Mouse (Mus musculus) CH12.LX (cell line): ENCODE measurements around the gene Fgfr2.

ENCODE experiments used
- BHLHE40 ChIP-seq: IDR thresholded peaks from 2 replicates; pipeline ENCODE4 v1.6.1; 2011; ENCODE audit warnings: mild to moderate bottlenecking, low read depth, low read length, improper control_type of control experiment
- CHD1 ChIP-seq: IDR thresholded peaks from 2 replicates; pipeline ENCODE4 v1.6.1; 2012; ENCODE audit warnings: low read depth, low read length, improper control_type of control experiment, inconsistent platforms
- CTCF ChIP-seq, 2 experiments: IDR thresholded peaks in 1 of 2; conservative IDR thresholded peaks in 1 of 2; 2 replicates each; pipeline ENCODE4 v1.5.1; 2011 to 2012; ENCODE audit warnings: low read depth in 2 of 2, low read length in 2 of 2, improper control_type of control experiment in 1 of 2, inconsistent platforms in 1 of 2, mild to moderate bottlenecking in 1 of 2, moderate library complexity in 1 of 2
- E2F4 ChIP-seq: IDR thresholded peaks from 2 replicates; pipeline ENCODE4 v1.6.1; 2011; ENCODE audit warnings: low read depth, low read length, improper control_type of control experiment; ENCODE audit not compliant: insufficient replicate concordance
- EP300 ChIP-seq: IDR thresholded peaks from 2 replicates; pipeline ENCODE4 v1.6.1; 2011; ENCODE audit warnings: low read length, improper control_type of control experiment
- KAT2A ChIP-seq: IDR thresholded peaks from 2 replicates; pipeline ENCODE4 v1.6.1; 2012; ENCODE audit warnings: low read length, improper control_type of control experiment, inconsistent platforms; ENCODE audit not compliant: insufficient replicate concordance
- MAFK ChIP-seq: IDR thresholded peaks from 2 replicates; pipeline ENCODE4 v1.6.1; 2011; ENCODE audit warnings: low read length, improper control_type of control experiment; ENCODE audit not compliant: insufficient replicate concordance
- MAX ChIP-seq: IDR thresholded peaks from 2 replicates; pipeline ENCODE4 v1.6.1; 2011; ENCODE audit warnings: low read length, improper control_type of control experiment
- MXI1 ChIP-seq: IDR thresholded peaks from 2 replicates; pipeline ENCODE4 v1.6.1; 2011; ENCODE audit warnings: mild to moderate bottlenecking, low read depth, low read length, improper control_type of control experiment
- NELFE ChIP-seq: IDR thresholded peaks from 2 replicates; pipeline ENCODE4 v1.6.1; 2011; ENCODE audit warnings: low read depth, low read length, improper control_type of control experiment
- POLR2A ChIP-seq: IDR thresholded peaks from 2 replicates; pipeline ENCODE4 v1.6.1; 2011; ENCODE audit warnings: low read depth, mild to moderate bottlenecking, improper control_type of control experiment, low read length
- TBP ChIP-seq: conservative IDR thresholded peaks from 2 replicates; pipeline ENCODE4 v1.6.1; 2011; ENCODE audit warnings: low read depth, low read length, improper control_type of control experiment
- ZC3H11A ChIP-seq: IDR thresholded peaks from 2 replicates; pipeline ENCODE4 v1.6.1; 2012; ENCODE audit warnings: low read depth, mild to moderate bottlenecking, inconsistent platforms, low read length, improper control_type of control experiment
- ZMIZ1 ChIP-seq: IDR thresholded peaks from 2 replicates; pipeline ENCODE4 v1.6.1; 2012; ENCODE audit warnings: low read depth, mild to moderate bottlenecking, inconsistent platforms, low read length, improper control_type of control experiment

- no peak for TF ChIP-seq BHLHE40
- no peak for TF ChIP-seq E2F4
- TF ChIP-seq KAT2A, result no peak
- TF ChIP-seq NELFE, result no peak
- TF ChIP-seq CTCF (conservative IDR thresholded peaks at IDR 0.05 in 1 of 2, IDR thresholded peaks at IDR 0.05 in 1 of 2; ENCODE audit: low read depth in 2 of 2, low read length in 2 of 2), result no peak
- no peak for TF ChIP-seq ZMIZ1
- TF ChIP-seq POLR2A, result no peak
- TF ChIP-seq MAX, result no peak
- no peak for TF ChIP-seq MAFK
- no peak for TF ChIP-seq MXI1
- no peak for TF ChIP-seq ZC3H11A
- no peak for TF ChIP-seq CHD1
- no peak for TF ChIP-seq TBP
- TF ChIP-seq EP300, result no peak
These were observed 269.8 kb downstream of the Fgfr2 start for GRCm38 (mm10) chr7:132853361-132853760.
